Mouse (Mus musculus) limb, embryonic 14.5 days (tissue): ENCODE measurements at regions not wholly inside any gene's neighbourhood (a gene's known extent, or its start where the extent isn't known, plus 50 kb on each side); places are given as distances from the start of the nearest gene placed in this dataset.
"Not testable (repeated sequence)": the region's sequence is repeated elsewhere in the genome, so short reads cannot be mapped to it uniquely, and the experiment has no call there.

Experiments
- ATAC-seq: fragments of 200-750 bp; cut with Nextera tagmentation; 2 replicates; pipeline ENCODE4 v1.8.0; 2017; ENCODE audit warnings: low read depth, moderate number of reproducible peaks, moderate TSS enrichment; ENCODE audit not compliant: low FRiP score
- DNase-seq: peaks from one replicate; pipeline ENCODE4 v3.0.0-alpha.2; 2015; ENCODE audit warnings: low spot score
- H3K27ac ChIP-seq: fragments of 300-500 bp; sonication (generic); replicated peaks from 2 replicates; pipeline ENCODE4 v1.5.1; 2014; ENCODE audit warnings: low read depth, mild to moderate bottlenecking, low read length, moderate library complexity, mixed read lengths
- H3K27me3 ChIP-seq: fragments of 300-500 bp; sonication (generic); 2 replicates; pipeline ENCODE4 v1.6.1; 2014; ENCODE audit warnings: low read length, mixed read lengths; ENCODE audit not compliant: control insufficient read depth, insufficient read depth
- H3K36me3 ChIP-seq: fragments of 300-500 bp; sonication (generic); 2 replicates; pipeline ENCODE4 v1.6.1; 2014; ENCODE audit warnings: mild to moderate bottlenecking, low read length, moderate library complexity, mixed read lengths; ENCODE audit not compliant: control insufficient read depth, insufficient read depth
- H3K4me1 ChIP-seq: fragments of 300-500 bp; sonication (generic); 2 replicates; pipeline ENCODE4 v1.6.1; 2014; ENCODE audit warnings: antibody characterized with exemption, low read length, mixed read lengths; ENCODE audit not compliant: control insufficient read depth, insufficient read depth
- H3K4me2 ChIP-seq: fragments of 300-500 bp; sonication (generic); replicated peaks from 2 replicates; pipeline ENCODE4 v1.6.1; 2014; ENCODE audit warnings: low read depth, mild to moderate bottlenecking, low read length, moderate library complexity; ENCODE audit not compliant: severe bottlenecking
- H3K4me3 ChIP-seq: fragments of 300-500 bp; sonication (generic); replicated peaks from 2 replicates; pipeline ENCODE4 v1.5.1; 2014; ENCODE audit warnings: low read length
- H3K9ac ChIP-seq: fragments of 300-500 bp; sonication (generic); 2 replicates; pipeline ENCODE4 v1.6.1; 2014; ENCODE audit warnings: mild to moderate bottlenecking, low read depth, low read length, moderate library complexity; ENCODE audit not compliant: severe bottlenecking
- H3K9me3 ChIP-seq: fragments of 300-500 bp; sonication (generic); 2 replicates; pipeline ENCODE4 v1.6.1; 2016; ENCODE audit warnings: low read length; ENCODE audit not compliant: control insufficient read depth
- POLR2A ChIP-seq: fragments of 200-500 bp; IDR thresholded peaks from 2 replicates; pipeline ENCODE4 v1.8.0; 2012; ENCODE audit warnings: inconsistent platforms, mild to moderate bottlenecking, moderate library complexity, borderline replicate concordance; ENCODE audit not compliant: insufficient read depth, insufficient read length; ENCODE audit errors: extremely low read depth
- WGBS: fragments of 180-500 bp; shearing (Covaris S2); extraction: QIAGEN DNeasy Blood & Tissue Kit; methylation state at CpG from one replicate; pipeline ENCODE4 v1.1.7; 2014; 5-methylcytosine and 5-hydroxymethylcytosine counted together

DNA sequence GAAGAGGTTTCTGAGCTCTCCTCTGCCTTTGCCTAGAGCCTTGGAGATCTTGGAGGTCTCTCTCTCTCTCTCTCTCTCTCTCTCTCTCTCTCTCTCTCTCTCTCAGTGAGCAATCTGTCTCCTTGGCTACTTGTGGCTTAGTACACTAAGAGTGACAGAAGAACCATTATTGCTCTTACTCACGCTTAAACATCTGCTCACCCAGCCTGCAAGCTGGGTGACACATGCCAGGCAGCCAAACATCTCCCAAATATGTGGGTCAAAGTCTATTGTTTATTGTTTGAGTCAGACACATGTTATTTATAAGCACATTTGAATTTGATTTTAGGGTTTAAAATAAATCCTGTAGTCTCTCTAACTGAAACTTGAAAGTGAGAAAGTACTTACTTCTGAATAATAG lies 72.7 kb downstream of the Ccdc71l start:
- Histone ChIP-seq H3K27me3 (no peaks in the 10 kb centered on the region), H3K36me3 (no peaks in the 10 kb centered on the region), H3K4me3 (no peak overlapping the region), H3K4me2 (no peak overlapping the region), H3K27ac (no peak overlapping the region), H3K9ac (no peak overlapping the region), H3K4me1 (no peaks in the 10 kb centered on the region), H3K9me3 (no peaks in the 10 kb centered on the region)
- ATAC-seq (no peak), DNase-seq (no peak)
- no peak for TF ChIP-seq POLR2A
- 64% methylated on average over 1 of the region's 1 CpGs for WGBS

DNA sequence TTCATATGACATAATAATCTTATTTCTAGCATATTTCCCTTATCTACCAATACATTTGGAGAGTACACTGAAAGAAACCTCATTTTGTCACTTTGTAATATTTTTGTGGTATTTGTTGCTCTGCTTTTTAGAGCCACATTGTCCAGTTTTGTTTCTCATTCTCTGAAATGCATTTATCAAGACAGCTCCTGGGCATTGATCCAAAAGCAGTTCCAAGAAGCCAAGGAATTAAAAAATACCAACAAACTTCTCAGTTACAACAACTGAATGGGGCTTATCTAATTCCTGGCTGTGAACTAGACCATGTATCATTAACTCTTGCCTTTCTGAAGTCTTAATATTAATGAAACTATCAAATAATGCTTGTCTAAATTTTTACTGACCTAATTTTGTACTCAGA lies 76.3 kb downstream of the Ccdc71l start:
- Histone ChIP-seq H3K4me2 (no peak overlapping the region), H3K9me3 (no peaks in the 10 kb centered on the region), H3K27me3 (no peaks in the 10 kb centered on the region), H3K4me3 (no peak overlapping the region), H3K27ac (no peak overlapping the region), H3K4me1 (no peaks in the 10 kb centered on the region), H3K36me3 (no peaks in the 10 kb centered on the region), H3K9ac (no peak overlapping the region)
- DNase-seq = peak; percentile 24
- no peak for TF ChIP-seq POLR2A
- ATAC-seq = no peak

DNA sequence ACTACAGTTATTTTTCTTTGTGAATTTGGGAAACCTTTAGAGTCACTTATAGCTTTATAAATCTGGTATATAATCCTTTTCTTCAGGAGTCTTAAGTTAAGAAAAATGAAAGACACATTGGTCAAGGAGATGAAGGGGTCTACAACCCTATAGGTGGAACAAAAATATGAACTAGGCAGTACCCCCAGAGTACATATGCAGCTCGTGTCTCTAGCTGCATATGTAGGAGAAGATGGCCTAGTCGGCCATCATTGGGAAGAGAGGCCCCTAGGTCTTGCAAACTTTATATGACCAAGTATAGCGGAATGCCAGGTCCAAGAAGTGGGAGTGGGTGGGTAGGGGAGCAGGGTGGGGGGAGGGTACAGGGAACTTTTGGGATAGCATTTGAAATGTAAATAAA lies 76.7 kb downstream of the Ccdc71l start:
- H3K4me1 ChIP-seq, H3K27me3 ChIP-seq, H3K9ac ChIP-seq, H3K9me3 ChIP-seq, ATAC-seq, H3K4me2 ChIP-seq, H3K27ac ChIP-seq, H3K36me3 ChIP-seq, H3K4me3 ChIP-seq: not testable (repeated sequence)
- DNase-seq = peak; percentile 52
- 82% methylated on average over 3 of the region's 3 CpGs for WGBS

DNA sequence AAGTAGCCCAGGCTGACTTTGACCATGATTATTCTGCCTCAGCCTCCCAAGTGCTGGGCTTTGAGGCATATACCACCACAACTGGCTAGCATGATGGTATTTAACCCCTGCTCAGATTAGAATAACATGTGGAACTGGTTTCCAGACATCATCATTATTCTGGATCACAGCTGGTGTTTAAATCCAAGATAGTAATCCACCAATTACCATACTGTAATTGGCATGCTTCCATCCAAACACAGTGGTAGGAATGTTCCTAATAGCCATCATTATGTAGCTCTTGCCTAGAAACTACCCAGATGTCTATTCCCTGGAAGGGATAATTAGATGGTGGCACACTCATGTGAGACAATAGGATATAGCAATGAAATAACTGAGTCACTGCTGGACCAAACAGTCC lies 77.4 kb downstream of the Ccdc71l start:
- no peaks in the 10 kb centered on the region for H3K4me1 ChIP-seq
- H3K27ac ChIP-seq = no peak overlapping the region
- no peak for TF ChIP-seq POLR2A
- ATAC-seq (no peak), DNase-seq (peak; percentile 16)
- no peaks in the 10 kb centered on the region for H3K9me3 ChIP-seq
- no peaks in the 10 kb centered on the region for H3K36me3 ChIP-seq
- H3K27me3 ChIP-seq = no peaks in the 10 kb centered on the region
- no peak overlapping the region for H3K9ac ChIP-seq
- H3K4me2 ChIP-seq = no peak overlapping the region
- no peak overlapping the region for H3K4me3 ChIP-seq

DNA sequence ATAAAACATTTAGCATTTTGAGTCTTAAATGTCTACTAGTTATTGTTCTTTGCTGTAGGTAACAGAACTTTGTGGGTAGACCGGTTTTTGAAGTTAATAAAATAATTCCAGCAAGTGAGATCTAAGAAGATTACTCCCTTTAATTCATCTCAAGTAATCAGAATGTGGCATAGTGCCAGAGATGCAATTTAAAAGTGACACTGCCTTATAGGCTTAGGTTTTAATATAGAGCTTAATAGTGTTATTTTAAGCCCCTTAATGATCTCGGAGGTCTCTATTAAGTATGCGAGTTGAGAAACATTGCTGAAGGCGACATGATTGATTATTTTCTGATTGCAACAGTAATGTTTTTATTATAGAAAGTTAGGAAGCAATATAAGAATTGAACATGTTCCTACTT lies 78.3 kb downstream of the Ccdc71l start:
- DNase-seq = no peak

DNA sequence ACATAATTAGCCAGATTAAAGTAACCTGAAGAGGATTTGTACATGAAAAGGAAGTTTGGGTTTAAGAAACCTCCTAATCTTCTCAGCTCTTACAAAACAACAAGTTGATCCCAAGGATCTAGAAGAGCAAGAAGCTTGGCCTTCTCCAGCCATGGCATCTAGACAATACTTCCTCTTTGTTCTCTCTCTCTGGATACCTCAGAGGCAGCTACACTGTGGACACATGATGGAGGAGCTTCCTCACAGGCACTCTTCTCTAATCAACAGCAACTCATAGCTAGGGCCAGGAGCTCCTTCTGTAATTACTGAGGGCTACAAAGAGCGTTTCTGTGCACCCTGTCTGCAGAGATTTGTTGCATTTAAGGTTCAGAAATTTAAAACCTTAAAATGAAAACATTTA lies 79.9 kb downstream of the Ccdc71l start:
- Histone ChIP-seq H3K4me2 (no peak overlapping the region), H3K4me1 (no peaks in the 10 kb centered on the region), H3K27me3 (no peaks in the 10 kb centered on the region), H3K9ac (no peak overlapping the region), H3K36me3 (no peaks in the 10 kb centered on the region), H3K9me3 (no peaks in the 10 kb centered on the region), H3K4me3 (no peak overlapping the region), H3K27ac (no peak overlapping the region)
- no peak for TF ChIP-seq POLR2A
- 66% methylated on average over 1 of the region's 1 CpGs for WGBS
- DNase-seq (no peak), ATAC-seq (no peak)

More for the DNA sequence above, 78.3 kb downstream of the Ccdc71l start:
- H3K27ac ChIP-seq = no peak overlapping the region
- ATAC-seq = no peak
- H3K36me3 ChIP-seq = no peaks in the 10 kb centered on the region
- no peak for TF ChIP-seq POLR2A
- H3K27me3 ChIP-seq = no peaks in the 10 kb centered on the region
- no peak overlapping the region for H3K4me2 ChIP-seq
- no peaks in the 10 kb centered on the region for H3K9me3 ChIP-seq
- H3K4me3 ChIP-seq = no peak overlapping the region
- no peaks in the 10 kb centered on the region for H3K4me1 ChIP-seq
- 62% methylated on average over 4 of the region's 4 CpGs for WGBS
- H3K9ac ChIP-seq = no peak overlapping the region
